Mouse (Mus musculus) megakaryocyte, embryonic 14.5 days (primary cell): ENCODE measurements around the gene Gm48551.

Experiments
- FLI1 ChIP-seq: IDR thresholded peaks from 2 replicates; pipeline ENCODE4 v1.6.1; 2012; ENCODE audit warnings: low read length, inconsistent platforms, mixed read lengths
- GATA1 ChIP-seq: IDR thresholded peaks from 3 replicates; pipeline ENCODE4 v1.6.1; 2012; ENCODE audit warnings: mixed read lengths, low read length, inconsistent platforms, borderline replicate concordance

DNA sequence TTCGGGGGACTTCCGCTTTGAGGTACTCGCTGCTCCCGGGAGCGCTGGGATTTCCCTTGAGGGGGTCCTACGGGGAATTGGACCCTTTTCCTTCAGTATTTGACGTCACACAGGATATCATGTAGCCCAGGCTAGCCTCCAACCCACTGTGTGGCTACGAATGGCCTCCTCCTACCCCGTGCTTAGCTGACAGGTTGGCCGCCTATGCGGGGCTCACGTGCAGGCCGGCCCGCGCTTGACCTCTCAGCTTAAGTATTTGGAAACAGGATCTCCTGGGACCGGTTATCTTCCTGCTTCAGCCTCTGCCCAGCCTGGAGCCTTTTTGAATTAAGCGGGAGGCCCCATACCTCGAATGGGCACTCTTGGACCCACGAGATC lies 328 bp downstream of the Gm48551 start:
- TF ChIP-seq FLI1 (no peak), GATA1 (no peak)
